Comparison of ENCODE assay signal across 21 mouse cellular contexts in genomic region chr4:151211992-151212391, GRCm38 (mm10).
DNase-seq lines count a peak whose midpoint lies in the region; ATAC-seq and TF ChIP-seq lines count a peak whose summit lies in the region.
"Had no signal": no experiment of that assay in that cellular context is flagged by ENCODE, and none has a peak within 500 bp of the region (broad histone marks: within the 10 kb centered on the region; RNA-seq: fewer than 3 reads in every experiment).

No protein-coding gene starts in this region.

- H3K4me3 ChIP-seq in midbrain, postnatal 0 days (ENCODE audit: low read depth, low read length) = no peak overlapping the region
- H3K4me3 ChIP-seq in midbrain, embryonic 14.5 days (replicated peaks; ENCODE audit: low read depth, low read length) = no peak overlapping the region
- H3K4me3 ChIP-seq: forebrain, embryonic 10.5 days; forebrain, embryonic 13.5 days; heart, adult 2 months; heart, embryonic 10.5 days; heart, embryonic 13.5 days; intestine, embryonic 15.5 days had no signal

- no peak overlapping the region for H3K4me2 ChIP-seq in midbrain, postnatal 0 days (ENCODE audit: low read depth, low read length, poor library complexity, severe bottlenecking)
- H3K4me2 ChIP-seq in midbrain, embryonic 14.5 days (ENCODE audit: low read length) = no peak overlapping the region
- H3K4me2 ChIP-seq: forebrain, embryonic 13.5 days; heart, embryonic 13.5 days; hindbrain, embryonic 14.5 days; intestine, embryonic 15.5 days had no signal

- peak; percentile 68 to 79 for DNase-seq in cerebellum, postnatal 10 days
- DNase-seq in cerebellum, adult 18-20 months = no peak
- DNase-seq in left cerebral cortex, postnatal 4 days = peak; percentile 64
- DNase-seq in left cerebral cortex, adult 9 months (ENCODE audit: low spot score in 2 of 2) = no peak
- DNase-seq in midbrain, postnatal 0 days (ENCODE audit: low spot score) = peak; percentile 48
- no peak for DNase-seq in midbrain, embryonic 14.5 days
- DNase-seq: adrenal gland, adult 2 months; adrenal gland, postnatal 14 days; gastrocnemius, postnatal 10 days; gastrocnemius, postnatal 36 days; heart, adult 2 months; heart, postnatal 14 days; heart, postnatal 4 days had no signal

- H3K4me1 ChIP-seq in midbrain, postnatal 0 days (ENCODE audit: insufficient read depth, low read length) = 0 out of 2 replicates have a peak, but pooled peaks cover 6% of the 10 kb centered on the region
- H3K4me1 ChIP-seq in midbrain, embryonic 14.5 days (ENCODE audit: control insufficient read depth, insufficient read depth, low read length) = peaks cover 12% of the 10 kb centered on the region
- H3K4me1 ChIP-seq: intestine, embryonic 15.5 days had no signal

- 95% methylated on average over 6 of the region's 6 CpGs for WGBS in midbrain, postnatal 0 days
- 91% methylated on average over 6 of the region's 6 CpGs for WGBS in midbrain, embryonic 14.5 days

- no peaks in the 10 kb centered on the region for H3K36me3 ChIP-seq in midbrain, postnatal 0 days (ENCODE audit: insufficient read depth, low read length)
- H3K36me3 ChIP-seq in midbrain, embryonic 14.5 days (ENCODE audit: control insufficient read depth, insufficient read depth, low read length) = no peaks in the 10 kb centered on the region
- H3K36me3 ChIP-seq: forebrain, embryonic 10.5 days; heart, embryonic 10.5 days; heart, embryonic 13.5 days; intestine, embryonic 15.5 days had no signal

- no peak overlapping the region for H3K9ac ChIP-seq in midbrain, postnatal 0 days (replicated peaks; ENCODE audit: low read length, poor library complexity, severe bottlenecking)
- no peak overlapping the region for H3K9ac ChIP-seq in midbrain, embryonic 14.5 days (replicated peaks; ENCODE audit: low read length)
- H3K9ac ChIP-seq: forebrain, embryonic 13.5 days; heart, embryonic 13.5 days; hindbrain, embryonic 14.5 days; intestine, embryonic 15.5 days had no signal

- intact Hi-C loops in left cerebral cortex, postnatal 4 days (cut with DNase I) = no loop called here

- H3K27me3 ChIP-seq in midbrain, postnatal 0 days (ENCODE audit: insufficient read depth, low read length) = no peaks in the 10 kb centered on the region; the same call in 1 of the 2 replicates
- H3K27me3 ChIP-seq in midbrain, embryonic 14.5 days (ENCODE audit: control insufficient read depth, insufficient read depth, low read length) = no peaks in the 10 kb centered on the region
- H3K27me3 ChIP-seq: intestine, embryonic 15.5 days had no signal

- ATAC-seq in midbrain, postnatal 0 days (ENCODE audit: low FRiP score) = no peak
- ATAC-seq in midbrain, embryonic 14.5 days (ENCODE audit: low FRiP score, low TSS enrichment) = no peak
- ATAC-seq: CD4-positive, CD25-positive, alpha-beta regulatory T cell, adult 4 months; forebrain, embryonic 13.5 days; forebrain, embryonic 16.5 days; intestine, embryonic 15.5 days had no signal

- no peak for TF ChIP-seq CTCF in midbrain, postnatal 0 days (IDR thresholded peaks at IDR 0.05)

- no peaks in the 10 kb centered on the region for H3K9me3 ChIP-seq in midbrain, postnatal 0 days (ENCODE audit: low read length)
- H3K9me3 ChIP-seq in midbrain, embryonic 14.5 days (ENCODE audit: control insufficient read depth, low read length) = no peaks in the 10 kb centered on the region
- H3K9me3 ChIP-seq: forebrain, embryonic 10.5 days; forebrain, embryonic 13.5 days; heart, embryonic 10.5 days; heart, embryonic 13.5 days; intestine, embryonic 15.5 days had no signal

- no peak overlapping the region for H3K27ac ChIP-seq in midbrain, postnatal 0 days (ENCODE audit: low read depth, low read length)
- H3K27ac ChIP-seq in midbrain, embryonic 14.5 days (replicated peaks; ENCODE audit: low read depth, low read length) = no peak overlapping the region
- H3K27ac ChIP-seq: forebrain, embryonic 10.5 days; forebrain, embryonic 13.5 days; heart, adult 2 months; heart, embryonic 10.5 days; hindbrain, embryonic 14.5 days; intestine, embryonic 15.5 days had no signal

Comparison
In these comparisons a context has a peak if more than half of its experiments do, and no peak if none do; other contexts are left out.
1. DNase-seq: peak in cerebellum, postnatal 10 days (2 of 2), left cerebral cortex, postnatal 4 days (single experiment) and midbrain, postnatal 0 days (single experiment); none in cerebellum, adult 18-20 months (0 of 2), left cerebral cortex, adult 9 months (0 of 2) and midbrain, embryonic 14.5 days (single experiment).